Mouse (Mus musculus): Measurements from ENCODE around the gene Prss30.
"Not testable (repeated sequence)": the region's sequence is repeated elsewhere in the genome, so short reads cannot be mapped to it uniquely, and the experiment has no call there.

DNA sequence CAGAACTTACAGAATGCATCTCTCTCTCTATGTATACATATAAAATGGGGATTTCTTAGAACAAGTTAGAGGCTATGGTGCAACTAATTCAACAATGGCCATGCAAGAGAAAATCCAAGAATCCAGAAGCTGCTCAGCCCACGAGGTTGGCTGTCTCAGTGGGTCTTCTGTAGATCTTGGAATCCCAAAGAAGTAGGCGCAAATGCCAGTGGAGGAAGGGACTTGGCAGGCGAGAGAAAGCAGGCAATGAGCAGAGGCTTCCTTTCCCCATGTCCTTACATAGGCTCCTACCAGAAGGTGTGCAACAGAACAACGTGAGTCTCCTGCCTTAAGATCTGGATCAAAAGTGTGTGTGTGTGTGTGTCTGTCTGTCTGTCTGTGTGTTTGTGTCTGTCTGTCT, 32.9 kb downstream of the Prss30 start:
- not testable (repeated sequence) for TF ChIP-seq POLR2AphosphoS5 (IDR thresholded peaks at IDR 0.05; ENCODE audit: borderline replicate concordance, low read depth, low read length); POLR2A (IDR thresholded peaks at IDR 0.05; ENCODE audit: control insufficient read depth in 1 of 2, insufficient read depth in 1 of 2, low read depth in 1 of 2, low read length in 2 of 2, poor library complexity in 1 of 2); CTCF (IDR thresholded peaks at IDR 0.05 in 2 of 3, conservative IDR thresholded peaks at IDR 0.05 in 1 of 3; ENCODE audit: control insufficient read depth in 1 of 3, insufficient read depth in 1 of 3, low read depth in 2 of 3, low read length in 3 of 3, poor library complexity in 1 of 3, severe bottlenecking in 1 of 3); GATA1 (IDR thresholded peaks at IDR 0.05; ENCODE audit: low read depth, low read length); BHLHE40 (IDR thresholded peaks at IDR 0.05; ENCODE audit: borderline replicate concordance, low read depth, low read length); SIN3A (IDR thresholded peaks at IDR 0.05; ENCODE audit: low read length); KAT2A (conservative IDR thresholded peaks at IDR 0.05; ENCODE audit: low read depth, low read length); RAD21 (IDR thresholded peaks at IDR 0.05; ENCODE audit: low read depth, low read length); MYB (IDR thresholded peaks at IDR 0.05; ENCODE audit: low read depth, low read length); HCFC1 (IDR thresholded peaks at IDR 0.05; ENCODE audit: low read depth, low read length); ETS1 (IDR thresholded peaks at IDR 0.05; ENCODE audit: low read depth, low read length)

Measured in MEL (cell line).